Mouse (Mus musculus): ENCODE data around the gene Taz. TPM values are rescaled to one million over a fixed set of nuclear protein-coding genes. Genes with fewer than 3 reads are reported as not detected.

Gene Taz
- polyA plus RNA-seq, 1 experiment from 2014 or later: 80.5 TPM

Small RNA genes within 50 kb of the gene (microRNA-seq; reads per million reads assigned to microRNA genes)
- gene Mir7091 (not detected), gene Mir7092 (not detected)

Other genes with a start within 250 kb of the Taz start
- not detected in 2 replicates for gene Opn1mw, start 154.4 kb upstream of the Taz start, polyA plus RNA-seq (2016; fragmentation: Nextera tagmentation; extraction: Ambion mirVana)
- 13.8 and 14.0 TPM in 2 replicates for gene Mecp2, start 146.5 kb upstream of the Taz start, polyA plus RNA-seq (2016; fragmentation: Nextera tagmentation; extraction: Ambion mirVana)
- not detected in 2 replicates for gene Tex28, start 114.1 kb upstream of the Taz start, polyA plus RNA-seq (2016; fragmentation: Nextera tagmentation; extraction: Ambion mirVana)
- gene Tktl1, start 104.7 kb upstream of the Taz start, polyA plus RNA-seq (2016; fragmentation: Nextera tagmentation; extraction: Ambion mirVana): 0.05 and 0.06 TPM in 2 replicates
- 273 and 333 TPM in 2 replicates for gene Flna, start 32.1 kb upstream of the Taz start, polyA plus RNA-seq (2016; fragmentation: Nextera tagmentation; extraction: Ambion mirVana)
- 25.2 and 29.8 TPM in 2 replicates for gene Emd, start 27.2 kb upstream of the Taz start, polyA plus RNA-seq (2016; fragmentation: Nextera tagmentation; extraction: Ambion mirVana)
- gene Rpl10, start 11.1 kb upstream of the Taz start, polyA plus RNA-seq (2016; fragmentation: Nextera tagmentation; extraction: Ambion mirVana): 862 and 901 TPM in 2 replicates
- gene Dnase1l1, start 425 bp downstream of the Taz start, polyA plus RNA-seq (2016; fragmentation: Nextera tagmentation; extraction: Ambion mirVana): 3.4 and 5.0 TPM in 2 replicates
- gene Atp6ap1, start 15.2 kb downstream of the Taz start, polyA plus RNA-seq (2016; fragmentation: Nextera tagmentation; extraction: Ambion mirVana): 80.1 and 90.7 TPM in 2 replicates
- 154 and 206 TPM in 2 replicates for gene Gdi1, start 23.1 kb downstream of the Taz start, polyA plus RNA-seq (2016; fragmentation: Nextera tagmentation; extraction: Ambion mirVana)
- 55.3 and 62.7 TPM in 2 replicates for gene Fam50a, start 31.1 kb downstream of the Taz start, polyA plus RNA-seq (2016; fragmentation: Nextera tagmentation; extraction: Ambion mirVana)
- gene Plxna3, start 47.2 kb downstream of the Taz start, polyA plus RNA-seq (2016; fragmentation: Nextera tagmentation; extraction: Ambion mirVana): 14.4 and 17.1 TPM in 2 replicates
- gene Lage3, start 71.7 kb downstream of the Taz start, polyA plus RNA-seq (2016; fragmentation: Nextera tagmentation; extraction: Ambion mirVana): 113 and 125 TPM in 2 replicates
- gene Ubl4a, start 91.3 kb downstream of the Taz start, polyA plus RNA-seq (2016; fragmentation: Nextera tagmentation; extraction: Ambion mirVana): 57.7 and 59.8 TPM in 2 replicates
- 12.2 and 13.2 TPM in 2 replicates for gene Slc10a3, start 91.4 kb downstream of the Taz start, polyA plus RNA-seq (2016; fragmentation: Nextera tagmentation; extraction: Ambion mirVana)
- gene Fam3a, start 111.4 kb downstream of the Taz start, polyA plus RNA-seq (2016; fragmentation: Nextera tagmentation; extraction: Ambion mirVana): 24.0 and 28.4 TPM in 2 replicates
- gene Ikbkg, start 111.4 kb downstream of the Taz start, polyA plus RNA-seq (2016; fragmentation: Nextera tagmentation; extraction: Ambion mirVana): 16.7 and 17.8 TPM in 2 replicates
- gene G6pdx, start 147.3 kb downstream of the Taz start, polyA plus RNA-seq (2016; fragmentation: Nextera tagmentation; extraction: Ambion mirVana): 53.8 and 54.9 TPM in 2 replicates
- not detected in 2 replicates for gene Gm6880, start 199.5 kb downstream of the Taz start, polyA plus RNA-seq (2016; fragmentation: Nextera tagmentation; extraction: Ambion mirVana)